Mouse (Mus musculus): ENCODE results near the gene Cept1.
A peak's percentile ranks its signal among the peaks of the same experiment; 100 is the strongest.

Gene Cept1

DNA sequence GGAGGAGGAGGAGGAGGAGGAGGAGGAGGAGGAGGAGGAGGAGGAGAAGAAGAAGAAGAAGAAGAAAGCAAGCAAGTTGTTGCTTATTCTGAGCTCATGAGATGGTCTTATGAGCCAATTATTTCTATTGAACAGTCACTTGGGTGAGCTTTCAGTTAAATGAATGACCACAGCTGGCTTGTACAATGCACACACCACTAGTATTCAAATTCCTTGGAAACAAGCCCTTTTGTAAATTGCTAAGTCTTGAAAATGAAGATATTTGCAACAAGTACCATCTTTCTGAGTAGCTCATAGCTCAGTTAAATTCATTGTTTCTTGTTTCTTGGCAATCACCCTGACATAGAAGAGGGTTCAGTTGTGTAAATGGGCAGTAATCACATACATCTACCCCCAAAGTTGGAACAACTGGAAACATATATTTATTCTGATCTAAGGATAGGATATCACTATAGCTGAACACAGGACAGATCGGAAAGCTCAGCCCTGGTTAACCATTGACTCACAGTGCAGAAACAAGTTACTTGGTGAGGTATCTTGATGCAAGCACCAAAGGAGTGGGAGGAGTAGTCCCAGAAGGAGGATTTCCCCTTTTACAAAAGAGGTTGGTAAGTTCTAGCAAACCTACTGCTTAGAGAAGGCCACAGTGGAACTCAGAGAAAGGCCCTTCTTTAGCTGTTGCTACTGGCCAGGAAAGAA lies 52.1 kb downstream of the Cept1 start:
- DNase-seq (ENCODE audit: low read depth, low spot score), result no peak

DNA sequence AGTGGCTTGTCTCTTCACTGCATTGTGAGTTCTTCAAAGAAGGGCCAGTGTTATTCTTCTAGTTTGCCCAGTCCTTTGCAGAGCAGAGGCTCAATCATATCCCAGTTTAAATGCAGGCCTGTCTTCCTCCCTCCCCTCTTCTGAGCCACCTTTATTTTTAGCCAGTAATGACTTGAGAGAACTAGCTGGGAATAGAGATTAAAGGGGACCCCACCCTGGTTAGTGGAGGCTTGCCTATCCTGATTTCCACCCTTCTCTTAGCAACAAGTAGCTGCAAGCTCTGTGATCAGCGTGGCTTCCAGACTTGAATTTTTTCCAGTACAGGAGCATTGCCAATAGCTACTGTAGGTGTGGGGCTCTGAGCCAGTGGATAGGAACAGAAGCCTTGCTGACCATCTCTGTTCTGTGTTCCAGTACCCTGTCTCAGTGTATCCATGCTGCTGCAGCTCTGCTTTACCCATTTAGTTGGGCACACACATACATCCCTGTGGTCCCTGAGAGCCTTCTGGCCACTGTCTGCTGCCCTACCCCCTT lies 53.1 kb downstream of the Cept1 start:
- no peak for DNase-seq (ENCODE audit: low read depth, low spot score)

DNA sequence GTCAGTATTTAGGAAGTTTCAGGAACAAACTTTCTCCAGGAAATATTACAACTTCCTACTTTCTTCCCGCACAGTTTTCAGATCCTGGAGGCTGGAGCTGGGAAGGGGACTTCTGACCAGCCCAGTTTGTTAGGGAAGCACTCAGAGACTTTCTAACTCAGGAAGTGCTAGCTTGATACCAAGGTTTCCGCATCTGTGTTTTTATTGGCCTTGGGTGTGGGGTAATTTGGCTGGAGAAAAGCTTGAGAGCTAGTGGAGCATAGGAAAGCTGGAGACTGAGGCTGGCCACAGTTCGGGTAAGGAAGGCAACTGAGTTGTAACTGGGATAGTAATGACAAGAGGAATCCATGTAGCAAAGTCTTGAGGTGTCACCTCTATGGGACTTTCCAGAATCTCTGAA lies 53.7 kb downstream of the Cept1 start:
- DNase-seq (ENCODE audit: low read depth, low spot score), result no peak

DNA sequence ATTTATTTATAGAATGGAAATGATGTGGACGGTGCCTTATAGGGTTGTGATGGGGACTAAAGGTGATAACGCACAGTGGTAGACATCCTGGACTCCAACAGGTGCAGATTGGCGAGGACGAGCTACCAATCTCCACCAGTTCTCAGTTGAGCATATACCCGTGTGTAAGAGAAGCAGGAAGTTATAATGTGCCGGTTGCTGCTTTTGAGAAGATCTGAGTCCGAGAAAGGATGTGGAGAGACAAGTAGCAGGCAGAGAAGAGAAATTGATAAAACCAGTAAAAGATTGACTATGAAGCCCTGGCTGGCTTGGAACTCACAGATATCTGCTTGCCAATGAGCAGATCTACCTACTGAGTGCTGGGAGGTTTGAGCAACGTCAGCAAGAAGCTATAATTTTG lies 54.4 kb downstream of the Cept1 start:
- DNase-seq (ENCODE audit: low read depth, low spot score), result no peak

DNA sequence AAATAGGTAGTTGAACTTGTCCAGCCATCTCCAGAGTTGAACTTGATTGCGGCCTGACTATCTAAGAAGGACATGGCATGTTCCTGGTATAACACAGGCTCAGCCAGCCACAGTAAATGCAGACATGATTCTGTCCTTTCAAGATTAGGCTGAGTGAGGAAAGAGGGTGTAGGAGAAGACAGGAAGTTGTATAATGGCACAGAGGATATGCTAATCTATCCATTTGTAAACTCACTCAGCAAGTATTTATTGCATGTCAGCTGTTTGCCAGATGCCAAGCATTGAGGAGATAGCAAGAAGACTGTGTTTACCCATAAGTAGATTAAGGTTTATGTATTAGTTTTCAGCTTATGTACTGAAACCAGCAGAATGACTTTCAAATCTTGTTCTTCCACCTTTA lies 54.9 kb downstream of the Cept1 start:
- no peak for DNase-seq (ENCODE audit: low read depth, low spot score)

DNA sequence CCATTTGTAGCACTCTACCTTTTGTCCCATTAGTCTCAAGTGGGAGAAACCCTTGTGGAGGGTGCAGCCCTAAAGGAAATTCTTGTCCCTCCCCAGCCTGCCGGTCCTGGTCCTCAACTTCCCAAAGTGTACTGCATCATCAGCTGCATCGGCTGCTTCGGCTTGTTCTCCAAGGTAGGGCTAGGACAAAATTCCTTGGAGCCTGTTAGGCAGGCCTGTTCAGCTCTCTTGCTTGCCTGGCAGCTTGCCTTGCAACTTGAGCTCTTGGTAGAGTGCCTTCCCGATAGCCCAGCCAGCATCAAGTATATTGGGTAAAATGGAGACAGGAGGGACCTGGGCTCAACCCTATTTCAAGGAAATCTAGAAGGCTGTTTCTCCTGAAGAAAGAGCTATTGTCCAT lies 57.4 kb downstream of the Cept1 start:
- DNase-seq (ENCODE audit: low read depth, low spot score), result no peak

DNA sequence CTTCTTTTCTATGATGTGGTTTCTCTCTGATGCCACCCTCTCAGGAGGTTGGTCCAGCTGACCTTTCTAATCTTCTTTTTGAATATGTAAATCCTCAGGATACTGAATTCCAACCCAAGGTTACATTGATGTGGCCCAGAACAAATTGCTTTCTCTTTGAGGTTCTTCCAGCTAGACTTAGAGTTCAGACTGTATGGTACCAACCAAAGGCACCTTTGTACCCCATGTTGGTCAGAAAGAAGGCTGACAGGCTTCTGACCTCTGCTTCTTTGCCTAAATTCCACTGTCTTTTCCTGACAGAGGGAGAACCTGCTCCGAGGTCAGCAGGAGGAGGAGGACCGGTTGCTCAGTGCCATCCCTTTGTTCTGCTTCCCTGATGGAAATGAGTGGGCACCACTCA lies 60.1 kb downstream of the Cept1 start:
- no peak for DNase-seq (ENCODE audit: low read depth, low spot score)

DNA sequence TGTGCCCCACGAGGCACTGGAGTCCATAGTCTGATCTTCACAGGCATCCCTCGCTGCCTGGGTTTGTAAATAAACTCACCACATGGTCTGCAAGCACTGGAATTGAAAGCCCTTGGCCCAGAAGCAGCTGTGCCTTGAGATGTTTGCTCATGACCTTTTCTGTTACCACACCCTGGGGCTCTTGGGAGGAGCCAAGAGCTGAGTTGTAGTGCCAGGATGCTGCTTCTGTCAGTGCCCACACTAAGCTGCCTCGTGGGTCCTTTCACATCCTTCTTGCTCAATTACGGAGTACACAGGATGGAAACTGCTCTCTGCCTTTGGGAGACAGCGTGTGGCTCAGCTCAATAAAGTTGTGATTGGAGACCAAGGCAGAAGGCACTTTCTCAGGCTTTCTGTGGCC lies 61.8 kb downstream of the Cept1 start:
- DNase-seq (ENCODE audit: low read depth, low spot score), result no peak

DNA sequence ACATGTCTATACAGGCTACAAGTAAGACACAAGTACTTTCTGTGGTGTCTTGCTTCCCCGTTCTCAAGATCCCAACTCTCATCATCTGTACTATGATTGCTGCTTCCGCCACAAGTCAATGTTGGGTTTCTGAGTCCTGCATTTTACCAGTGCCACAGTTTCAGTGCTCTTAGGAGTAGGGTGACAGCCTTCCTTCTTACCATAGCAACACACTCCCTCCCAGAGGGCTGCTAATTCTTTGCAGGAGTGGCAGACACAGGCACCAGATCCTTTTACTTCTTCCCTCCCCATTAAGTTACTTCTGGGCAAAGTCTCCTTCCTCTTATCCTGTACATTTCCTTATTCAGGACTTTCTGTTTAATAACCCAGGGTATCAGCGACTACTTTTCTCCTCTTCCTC lies 62.7 kb downstream of the Cept1 start:
- no peak for DNase-seq (ENCODE audit: low read depth, low spot score)

DNA sequence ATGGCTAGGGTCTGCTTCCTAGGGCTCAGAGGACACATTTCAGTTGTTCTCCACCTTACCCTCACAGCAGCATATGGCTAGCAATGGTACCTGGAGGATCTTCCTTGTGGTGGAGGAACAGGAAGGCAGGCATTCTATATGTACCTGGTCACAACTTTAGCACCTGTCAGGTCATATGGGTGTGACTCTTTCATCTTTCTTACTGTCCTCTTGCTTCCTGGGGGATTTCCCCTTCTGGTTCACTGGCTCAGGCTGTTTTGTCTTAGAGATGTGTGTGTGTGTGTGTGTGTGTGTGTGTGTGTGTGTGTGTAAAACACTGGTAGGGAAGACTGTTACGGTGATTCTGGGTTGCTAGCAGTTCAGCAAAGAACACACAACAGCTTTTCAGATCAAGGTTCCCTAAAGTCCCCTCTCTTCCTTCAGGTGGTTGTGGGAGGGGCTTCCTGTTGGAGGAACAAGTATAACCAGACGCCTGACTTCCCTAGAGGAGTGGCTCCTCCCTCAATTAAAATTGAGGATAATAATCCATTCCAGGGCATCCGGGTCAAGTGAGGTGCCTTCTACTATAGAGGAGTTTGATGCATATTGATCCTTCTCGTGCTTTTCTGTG lies 63.7 kb downstream of the Cept1 start:
- no peak for DNase-seq (ENCODE audit: low read depth, low spot score)

DNA sequence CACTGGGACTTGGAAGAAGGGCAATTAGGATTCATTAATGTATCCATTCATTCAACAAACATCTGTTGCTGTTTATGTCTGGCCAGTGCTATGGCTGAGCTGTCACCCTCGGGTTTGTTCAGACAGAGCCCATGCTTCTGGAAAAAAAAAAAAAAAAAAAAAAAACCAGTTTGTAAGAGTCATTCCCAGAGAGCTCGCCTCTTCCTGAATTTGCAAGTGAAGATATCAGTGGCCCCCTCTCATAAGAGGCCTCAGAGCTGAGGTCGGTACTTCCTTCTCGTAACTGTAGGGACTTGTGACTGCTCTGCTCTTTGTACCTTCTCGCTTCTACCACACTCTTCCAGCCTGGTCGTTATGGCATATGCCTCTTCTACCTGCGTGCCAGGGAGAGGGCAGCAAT lies 64.3 kb downstream of the Cept1 start:
- no peak for DNase-seq (ENCODE audit: low read depth, low spot score)

DNA sequence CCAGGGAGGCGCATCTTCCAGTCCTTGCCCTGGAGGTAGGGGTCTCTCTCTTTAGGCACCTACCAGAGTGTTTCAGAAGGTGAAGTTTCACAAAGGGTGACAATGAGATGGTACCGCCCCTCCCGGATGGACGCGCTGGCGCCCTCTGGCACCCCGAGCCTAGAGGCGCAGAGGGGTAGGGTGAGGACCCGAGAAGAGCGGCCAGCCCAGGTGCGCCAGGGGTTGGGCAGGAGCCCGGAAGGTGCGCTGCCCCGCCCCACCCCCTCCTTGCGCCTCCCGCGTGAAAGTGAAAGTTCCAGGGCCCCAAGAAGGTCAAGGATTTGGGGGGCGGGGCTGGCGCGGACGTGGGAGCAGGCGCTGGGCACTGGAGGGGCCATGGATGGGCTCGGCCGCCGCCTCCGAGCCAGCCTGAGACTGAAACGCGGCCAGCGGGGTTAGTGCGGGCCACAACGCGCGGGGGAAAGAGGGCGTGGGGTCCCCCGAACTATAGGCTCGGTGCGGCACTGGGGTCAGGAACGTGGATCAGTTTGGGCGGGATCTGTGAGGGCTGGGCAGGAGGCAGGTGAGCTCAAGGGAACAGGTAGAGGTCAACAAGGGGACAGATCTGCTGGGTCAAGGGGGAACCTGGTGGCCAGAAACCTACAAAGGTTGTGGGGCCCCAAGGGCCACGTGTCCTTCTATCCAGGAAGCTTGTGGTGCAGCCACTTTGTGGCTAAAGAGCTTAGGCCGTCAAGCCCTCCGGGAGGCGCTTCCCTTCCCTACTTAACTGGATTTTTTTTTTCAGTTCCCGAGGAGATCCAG lies 65.1 kb downstream of the Cept1 start, which contains the start of gene Dennd2d:
TSS of gene Dennd2d (plus strand) at position 125 of the 801 bp plus-strand sequence.
- DNase-seq (ENCODE audit: low read depth, low spot score), result peak; percentile 16

DNA sequence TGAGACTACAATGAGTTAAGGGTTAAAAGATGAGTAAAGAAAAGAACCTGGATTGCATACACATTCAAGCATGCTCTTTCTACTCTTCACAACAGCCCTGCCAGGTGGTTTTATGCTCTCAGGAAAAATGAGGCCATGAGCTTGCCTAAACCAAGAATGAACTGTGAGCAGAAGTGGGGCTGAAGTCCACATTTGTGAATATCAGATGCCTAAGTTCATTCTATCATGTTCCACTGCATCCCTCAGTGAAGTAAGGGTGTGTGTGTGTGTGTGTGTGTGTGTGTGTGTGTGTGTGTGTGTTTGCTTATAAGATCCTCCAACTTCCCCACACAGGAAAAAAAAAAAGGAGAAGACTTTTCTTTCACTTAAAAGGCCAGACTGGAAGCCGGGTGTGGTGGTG lies 70.7 kb downstream of the Cept1 start:
- no peak for DNase-seq (ENCODE audit: low read depth, low spot score)

DNA sequence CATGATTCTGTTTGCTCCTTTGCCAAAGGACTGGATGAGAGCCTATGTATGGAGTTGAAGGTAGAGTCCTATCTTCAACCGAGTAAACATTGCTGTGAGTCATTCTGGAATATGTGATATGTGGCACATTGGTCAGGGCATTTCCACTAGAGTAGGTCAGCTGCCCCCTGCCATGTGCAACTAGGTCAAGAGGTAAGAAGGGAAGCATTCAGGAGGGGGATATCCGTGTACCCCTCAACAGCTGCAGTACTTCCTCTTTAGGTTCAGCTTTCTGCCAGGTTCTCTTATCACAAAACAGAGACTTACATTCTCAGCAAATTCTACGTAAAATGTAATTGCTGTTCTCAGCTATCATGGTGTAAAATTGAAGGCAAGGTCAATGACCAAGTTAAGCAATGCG lies 73.4 kb downstream of the Cept1 start:
- no peak for DNase-seq (ENCODE audit: low read depth, low spot score)

DNA sequence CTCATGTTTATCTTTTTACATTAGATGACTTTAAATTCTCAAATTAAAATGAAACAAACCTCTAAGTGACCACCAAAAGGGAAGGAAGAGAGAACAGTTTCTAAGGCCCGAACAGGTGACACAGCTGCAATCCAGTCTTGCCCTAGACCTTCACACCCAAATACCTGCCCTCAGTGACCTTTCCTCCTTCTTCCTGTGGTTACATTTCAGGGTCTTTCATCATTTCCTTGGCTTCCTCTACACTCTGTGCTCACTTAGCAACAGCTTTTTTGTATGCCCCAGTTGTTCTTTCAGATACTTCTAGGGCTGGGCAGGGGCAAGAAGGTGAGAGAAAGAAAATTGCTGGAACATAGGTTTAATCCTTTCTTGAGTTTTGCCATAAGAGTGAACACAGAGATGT lies 82.9 kb downstream of the Cept1 start:
- no peak for DNase-seq (ENCODE audit: low read depth, low spot score)

DNA sequence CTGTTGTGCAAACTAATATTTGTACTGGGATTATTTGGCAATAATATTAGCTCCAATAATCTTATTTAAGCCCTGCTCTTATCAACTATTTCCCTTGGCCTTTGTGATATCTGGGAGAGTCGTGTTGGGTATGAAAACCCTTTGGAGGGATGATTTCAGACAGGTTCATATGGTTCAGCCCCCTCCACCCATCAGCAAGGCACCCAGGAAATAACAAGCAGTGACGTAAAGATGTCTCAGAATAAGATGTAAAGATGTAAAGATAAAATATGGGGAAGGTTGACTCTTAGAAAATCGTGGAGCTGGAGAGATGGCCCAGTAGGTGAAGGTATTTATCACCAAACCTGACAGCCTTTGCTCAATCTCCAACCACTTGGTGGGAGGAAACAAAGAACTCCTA lies 85.1 kb downstream of the Cept1 start:
- DNase-seq (ENCODE audit: low read depth, low spot score), result no peak

DNA sequence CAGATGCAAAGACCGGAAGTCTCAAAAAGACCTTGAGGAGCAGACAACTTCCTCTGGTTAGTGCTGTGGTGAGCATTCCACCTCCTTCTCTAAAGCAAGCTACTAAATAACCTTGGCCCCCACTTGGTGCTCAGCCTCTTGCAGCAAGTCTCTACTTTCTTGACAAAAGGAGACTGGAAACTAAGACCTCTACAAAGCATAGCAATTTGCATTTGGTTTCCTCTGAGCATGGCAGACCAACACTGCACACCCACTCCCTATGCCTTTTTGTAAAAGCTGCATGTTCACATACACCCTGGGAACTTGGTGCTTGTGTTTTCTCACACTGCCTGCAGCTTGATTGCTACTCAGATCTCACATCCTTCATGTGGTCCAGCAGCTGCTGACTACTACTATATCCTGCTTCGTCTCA lies 85.5 kb downstream of the Cept1 start:
- no peak for DNase-seq (ENCODE audit: low read depth, low spot score)

DNA sequence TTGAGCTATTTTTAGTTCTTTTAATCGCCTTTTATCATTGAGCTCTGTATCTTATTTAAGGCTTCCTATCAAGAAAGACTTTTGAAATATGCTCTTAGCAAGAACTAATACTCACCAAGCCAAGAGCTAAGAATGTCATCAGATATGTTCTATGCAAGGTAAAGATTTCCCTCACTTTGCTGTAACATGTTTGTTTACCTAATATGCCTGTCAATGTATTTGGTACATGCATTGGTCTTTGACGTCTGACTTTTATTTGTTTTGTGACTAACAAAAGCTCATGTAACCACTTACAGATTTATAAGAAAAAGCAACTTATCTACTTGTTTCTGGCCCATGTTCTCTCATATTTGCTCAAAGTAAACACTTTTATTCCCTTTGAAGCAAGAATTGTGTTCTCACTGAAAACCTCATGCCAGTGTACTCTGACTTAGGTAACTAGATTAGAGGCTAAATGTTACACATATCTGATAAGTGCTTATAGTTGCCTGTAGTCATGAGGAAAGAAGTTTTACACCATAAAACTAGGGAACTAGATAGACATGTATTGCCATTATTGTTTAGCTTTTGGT lies 90.2 kb downstream of the Cept1 start:
- no peak for DNase-seq (ENCODE audit: low read depth, low spot score)

DNA sequence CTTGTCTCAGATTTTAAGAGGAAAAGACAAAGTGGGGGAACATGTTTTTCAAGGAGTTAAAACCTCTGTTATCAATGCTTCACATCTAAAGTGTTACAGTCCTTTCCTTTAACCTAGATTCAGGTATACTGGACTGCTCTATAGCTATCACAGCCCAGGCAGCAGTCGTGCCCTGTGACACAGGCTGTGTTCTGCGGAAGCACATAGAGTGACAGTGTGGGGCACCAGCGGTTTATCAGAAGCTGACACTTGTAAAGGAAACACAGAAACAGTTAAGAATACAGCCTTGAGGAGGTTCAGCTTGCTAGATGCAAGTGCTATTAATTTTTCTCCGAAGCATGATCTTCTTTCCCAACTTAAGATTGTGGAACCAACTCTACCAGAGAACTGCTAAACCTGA lies 95.0 kb downstream of the Cept1 start:
- no peak for DNase-seq (ENCODE audit: low read depth, low spot score)
